Comparison of ENCODE assay signal across 29 mouse cellular contexts in the genomic region with DNA sequence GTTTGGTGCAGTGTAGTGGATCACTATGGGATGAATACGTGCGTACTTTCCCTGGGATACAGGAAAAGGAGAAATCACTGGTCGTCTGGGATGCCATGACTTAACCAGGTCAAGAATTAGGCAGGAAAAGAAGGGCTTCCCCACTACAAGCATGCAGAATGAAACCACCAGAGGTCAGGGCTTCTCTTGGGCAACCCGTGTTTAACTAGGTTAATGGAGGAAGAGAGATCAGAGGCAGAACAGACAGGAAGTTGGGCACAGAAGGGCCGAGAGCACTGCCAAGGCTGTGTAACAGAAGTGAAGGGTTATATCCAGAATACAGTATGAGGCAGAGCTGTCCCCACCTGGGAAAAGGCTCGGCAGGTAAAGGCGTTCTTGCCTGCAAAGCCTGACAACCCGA. TPM values are rescaled to one million over a fixed set of nuclear protein-coding genes. Genes with fewer than 3 reads are reported as not detected.
A peak's percentile ranks its signal among the peaks of the same experiment; 100 is the strongest.
DNase-seq lines count a peak whose midpoint lies in the region; ATAC-seq and TF ChIP-seq lines count a peak whose summit lies in the region.
"Had no signal": no experiment of that assay in that cellular context is flagged by ENCODE, and none has a peak within 500 bp of the region (broad histone marks: within the 10 kb centered on the region; RNA-seq: fewer than 3 reads in every experiment).

No protein-coding gene starts in this region.

- H3K27ac ChIP-seq in liver, postnatal 0 days (ENCODE audit: low read depth), result no peak overlapping the region
- H3K27ac ChIP-seq in liver, embryonic 11.5 days (ENCODE audit: low read depth, low read length), result no peak overlapping the region
- H3K27ac ChIP-seq in bone marrow macrophage, adult 2 months (ENCODE audit: insufficient read depth, low read depth, low read length), result no peak overlapping the region
- H3K27ac ChIP-seq: forebrain, embryonic 10.5 days; forebrain, embryonic 15.5 days; hindbrain, embryonic 12.5 days; hindbrain, postnatal 0 days; intestine, embryonic 15.5 days; kidney, postnatal 0 days; liver, embryonic 15.5 days; lung, embryonic 15.5 days; neural tube, embryonic 15.5 days had no signal

- H3K4me3 ChIP-seq in liver, postnatal 0 days (ENCODE audit: low read depth, low read length), result no peak overlapping the region
- H3K4me3 ChIP-seq in liver, embryonic 11.5 days (ENCODE audit: low read depth, low read length), result no peak overlapping the region
- H3K4me3 ChIP-seq in bone marrow macrophage, adult 2 months (ENCODE audit: insufficient read depth, low read length), result no peak overlapping the region
- H3K4me3 ChIP-seq: forebrain, embryonic 10.5 days; forebrain, embryonic 15.5 days; hindbrain, embryonic 12.5 days; intestine, embryonic 15.5 days; liver, embryonic 15.5 days; lung, embryonic 15.5 days; neural tube, embryonic 15.5 days had no signal

- no peak overlapping the region for H3K4me2 ChIP-seq in liver, postnatal 0 days (ENCODE audit: low read depth, low read length)
- no peak overlapping the region for H3K4me2 ChIP-seq in liver, embryonic 11.5 days
- H3K4me2 ChIP-seq: forebrain, embryonic 15.5 days; hindbrain, embryonic 12.5 days; intestine, embryonic 15.5 days; liver, embryonic 15.5 days; neural tube, embryonic 15.5 days had no signal

- TF ChIP-seq POLR2A in bone marrow macrophage, adult 2 months (IDR thresholded peaks at IDR 0.05; ENCODE audit: borderline replicate concordance, low read depth, low read length), result no peak

- WGBS in liver, postnatal 0 days (ENCODE audit: insufficient replicate concordance), result 57% methylated on average over 8 of the region's 8 CpGs
- 66% methylated on average over 8 of the region's 8 CpGs for WGBS in liver, embryonic 11.5 days

- no peaks in the 10 kb centered on the region; the same call in 1 of the 2 replicates for H3K9me3 ChIP-seq in liver, postnatal 0 days (ENCODE audit: low read length)
- no peaks in the 10 kb centered on the region for H3K9me3 ChIP-seq in liver, embryonic 11.5 days (ENCODE audit: control insufficient read depth, low read length)
- H3K9me3 ChIP-seq: forebrain, embryonic 10.5 days; forebrain, embryonic 15.5 days; G1E; hindbrain, embryonic 12.5 days; intestine, embryonic 15.5 days; liver, embryonic 15.5 days; lung, embryonic 15.5 days; neural tube, embryonic 15.5 days had no signal

- no peak for ATAC-seq in liver, postnatal 0 days
- no peak for ATAC-seq in liver, embryonic 11.5 days (replicated peaks; ENCODE audit: low FRiP score)
- ATAC-seq in megakaryocyte progenitor cell, adult 5-6 weeks (replicated peaks; ENCODE audit: poor library complexity), result peak; percentile 92
- ATAC-seq: forebrain, embryonic 15.5 days; hindbrain, postnatal 0 days; intestine, embryonic 15.5 days had no signal

- peaks cover 4% of the 10 kb centered on the region; the same call in 1 of the 2 replicates for H3K27me3 ChIP-seq in liver, postnatal 0 days (ENCODE audit: insufficient read depth, low read length)
- no peaks in the 10 kb centered on the region for H3K27me3 ChIP-seq in liver, embryonic 11.5 days (replicated peaks; ENCODE audit: control insufficient read depth, insufficient read depth, low read length)
- H3K27me3 ChIP-seq: forebrain, embryonic 15.5 days; hindbrain, embryonic 12.5 days; intestine, embryonic 15.5 days; liver, embryonic 15.5 days; lung, embryonic 15.5 days; neural tube, embryonic 15.5 days had no signal

- no peaks in the 10 kb centered on the region for H3K4me1 ChIP-seq in liver, postnatal 0 days (ENCODE audit: insufficient read depth)
- H3K4me1 ChIP-seq in liver, embryonic 11.5 days (replicated peaks; ENCODE audit: control insufficient read depth, insufficient read depth, low read length), result no peaks in the 10 kb centered on the region
- H3K4me1 ChIP-seq in bone marrow macrophage, adult 2 months (ENCODE audit: control insufficient read depth, insufficient read depth, low read length), result peaks cover 37% of the 10 kb centered on the region
- H3K4me1 ChIP-seq: forebrain, embryonic 15.5 days; liver, embryonic 15.5 days had no signal

- no peak overlapping the region for H3K9ac ChIP-seq in liver, postnatal 0 days (replicated peaks)
- H3K9ac ChIP-seq in liver, embryonic 11.5 days (ENCODE audit: low read depth, low read length), result no peak overlapping the region
- H3K9ac ChIP-seq: forebrain, embryonic 15.5 days; hindbrain, embryonic 12.5 days; intestine, embryonic 15.5 days; liver, embryonic 15.5 days; lung, embryonic 15.5 days; neural tube, embryonic 15.5 days had no signal

- TF ChIP-seq CTCF in liver, postnatal 0 days (IDR thresholded peaks at IDR 0.05; ENCODE audit: low read depth), result 0 out of 2 replicates have a peak, but pooled peaks have one; percentile 14
- TF ChIP-seq CTCF in bone marrow macrophage, adult 2 months (IDR thresholded peaks at IDR 0.05; ENCODE audit: low read depth, low read length), result 0 out of 2 replicates have a peak, but pooled peaks have one; percentile 21

- TF ChIP-seq EP300 in liver, postnatal 0 days (IDR thresholded peaks at IDR 0.05; ENCODE audit: low read depth), result no peak

- DNase-seq in liver, postnatal 0 days, result no peak
- DNase-seq in liver, embryonic 11.5 days (ENCODE audit: low spot score), result no peak
- DNase-seq in retina, embryonic 14.5 days (ENCODE audit: low spot score), result no peak
- no peak for DNase-seq in adrenal gland, postnatal 14 days
- DNase-seq in adrenal gland, postnatal 4 days (ENCODE audit: low spot score in 2 of 2), result no peak
- DNase-seq: adrenal gland, postnatal 10 days; cerebellum, adult 2 months; cerebellum, postnatal 14 days; gastrocnemius, postnatal 36 days; heart, postnatal 14 days; kidney, adult 2 months; kidney, postnatal 4 days; left cerebral cortex, postnatal 4 days; lung, postnatal 36 days; midbrain, embryonic 14.5 days; right cerebral cortex, postnatal 25 days; thymus, postnatal 4 days had no signal

- H3K36me3 ChIP-seq in liver, postnatal 0 days (replicated peaks; ENCODE audit: insufficient read depth, low read length), result no peaks in the 10 kb centered on the region
- H3K36me3 ChIP-seq in liver, embryonic 11.5 days (ENCODE audit: control insufficient read depth, insufficient read depth, low read length), result no peaks in the 10 kb centered on the region
- H3K36me3 ChIP-seq: forebrain, embryonic 10.5 days; forebrain, embryonic 15.5 days; G1E; hindbrain, embryonic 12.5 days; intestine, embryonic 15.5 days; liver, embryonic 15.5 days; lung, embryonic 15.5 days; neural tube, embryonic 15.5 days had no signal

RNA-seq across cellular contexts. Expression of a gene that starts 3.6 kb away (rescaled TPM):
- 0.81 and 0.99 TPM in 2 replicates for polyA plus RNA-seq in liver, postnatal 0 days (2015; fragmentation: Nextera tagmentation; extraction: Ambion mirVana)
- 3.6 and 5.9 TPM in 2 replicates for polyA plus RNA-seq in liver, embryonic 11.5 days (2014; fragmentation: Nextera tagmentation; extraction: Ambion mirVana)
- polyA plus RNA-seq in bone marrow macrophage, adult 2 months (2012; ENCODE audit: insufficient read depth, insufficient read length, missing spikeins), result not detected in 2 replicates
- not detected in 2 replicates for total RNA-seq in megakaryocyte progenitor cell, adult 5-6 weeks (2015)
- not detected in 2 replicates for total RNA-seq in megakaryocyte progenitor cell, adult 5-6 weeks (2017)
- total RNA-seq in adrenal gland, postnatal 14 days (2021), result 4.9 and 5.0 TPM in 2 replicates
- 10 to 100 TPM; 19.8 to 20.2 TPM for total RNA-seq in adrenal gland, postnatal 4 days (2021)
- polyA plus RNA-seq: G1E had no signal
